Mouse (Mus musculus) forelimb bud, embryonic 11.5 days (tissue): ENCODE results near the gene S100a13.

Experiments used
- DNase-seq: peaks from one replicate; pipeline ENCODE4 v3.0.0-alpha.2; 2012; ENCODE audit warnings: low read depth, low spot score

S100a13 gene

DNA sequence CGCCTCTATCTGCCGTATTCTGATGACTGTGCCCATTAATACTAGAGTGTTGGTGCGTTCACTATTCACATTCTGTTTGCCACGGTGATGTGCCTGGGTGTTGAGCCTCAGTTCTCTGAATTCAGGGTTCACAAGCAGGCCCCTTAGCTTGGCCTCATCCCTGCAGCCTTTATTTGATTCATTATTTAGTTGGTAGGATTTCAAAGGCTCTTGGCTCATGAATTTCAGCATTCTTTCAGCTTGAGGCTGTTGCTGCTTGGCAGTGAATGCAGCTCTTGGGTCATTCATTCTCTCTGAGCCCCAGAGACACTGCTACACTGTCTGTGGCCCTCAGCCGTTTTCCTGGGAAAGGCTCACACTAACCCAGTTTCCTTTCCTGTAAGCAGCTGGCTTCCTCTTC lies 41.7 kb downstream of the S100a13 start:
- DNase-seq: no peak

DNA sequence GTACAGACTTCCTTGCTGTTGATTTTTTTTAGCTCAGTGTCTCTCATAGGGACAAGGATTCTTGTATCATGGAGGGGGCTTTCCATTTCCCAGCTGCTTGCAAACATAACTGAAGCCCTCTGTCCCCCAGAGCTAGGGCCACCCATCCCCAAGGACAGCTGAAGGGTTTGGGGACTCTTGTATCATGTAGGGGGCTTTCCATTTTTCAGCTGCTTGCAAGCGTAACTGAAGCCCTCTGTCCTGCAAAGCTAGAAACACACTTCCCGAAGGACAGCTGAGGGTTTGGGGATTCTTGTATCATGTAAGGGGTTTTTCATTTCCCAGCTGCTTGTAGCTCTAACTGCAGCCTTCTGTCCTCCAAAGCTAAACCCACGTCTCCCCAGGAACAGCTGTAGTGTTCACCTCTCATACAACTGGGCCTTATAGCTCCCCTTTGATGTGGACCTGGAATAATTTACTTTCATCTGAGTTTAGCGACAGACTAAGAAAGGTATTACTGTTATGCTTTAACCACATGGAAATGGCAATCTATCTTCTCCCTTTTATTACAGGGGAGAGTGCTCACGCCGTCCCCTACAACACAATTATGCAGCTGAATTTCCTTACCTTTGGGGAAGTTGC lies 45.9 kb downstream of the S100a13 start, which contains the start of gene S100a3:
Gene S100a3, plus strand, starts transcription at position 571 of the 621 bp plus-strand sequence.
- no peak for DNase-seq
